Mouse (Mus musculus): ENCODE results near the gene Ovol2.

GRCm38 (mm10) chr2:144368400-144369019 lies 36.6 kb upstream of the Ovol2 start, which contains the start of the genes Kat14 and Pet117:
- no peak for TF ChIP-seq POLR2A (IDR thresholded peaks at IDR 0.05; ENCODE audit: insufficient read depth, low read depth, low read length)
- TF ChIP-seq CTCF (IDR thresholded peaks at IDR 0.05; ENCODE audit: insufficient read depth, low read depth, low read length), result no peak

Measured in olfactory bulb, adult 2 months (tissue).